Mouse (Mus musculus): ENCODE measurements around the gene Ppm1j. TPM values are rescaled to one million over a fixed set of nuclear protein-coding genes. Genes with fewer than 3 reads are reported as not detected.

Gene Ppm1j
- polyA plus RNA-seq, 1 experiment = 45.3 TPM

DNA sequence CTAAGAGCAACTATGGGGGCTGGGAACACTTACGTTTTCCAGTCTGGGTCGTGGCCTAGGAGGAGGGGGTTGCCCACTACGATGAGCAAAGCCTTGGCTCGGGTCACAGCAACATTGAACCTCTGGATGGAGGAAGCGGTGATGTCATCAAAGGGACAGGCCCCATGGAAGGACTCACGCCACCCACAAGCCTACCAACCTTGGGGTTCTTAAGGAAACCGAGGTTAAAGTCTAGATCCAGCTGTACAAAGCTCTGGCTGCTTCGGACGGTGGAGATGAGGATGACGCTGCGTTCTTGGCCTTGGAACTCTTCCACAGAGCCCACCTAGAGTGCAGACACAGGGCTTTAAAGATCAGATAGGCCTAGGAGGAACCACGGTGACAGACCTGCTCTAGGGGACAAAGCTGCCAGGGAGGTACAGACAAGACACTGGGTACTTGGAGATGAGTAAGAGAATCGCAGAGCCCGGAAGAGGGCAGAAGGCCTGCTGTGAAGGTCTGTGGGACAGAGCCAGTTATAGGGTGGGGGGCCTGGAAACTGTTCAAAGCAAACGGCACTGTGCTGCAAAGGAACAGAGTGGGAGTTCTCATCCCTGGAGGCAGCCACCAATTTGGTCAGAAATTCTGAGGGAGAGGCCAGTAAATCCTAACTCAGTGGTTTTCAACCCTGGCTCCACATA is 14.9 kb downstream of the Ppm1j start:
- no peaks in the 10 kb centered on the region for H3K27me3 ChIP-seq (ENCODE audit: control insufficient read depth, insufficient read depth, low read length)
- no peak for TF ChIP-seq POLR2A (IDR thresholded peaks at IDR 0.05; ENCODE audit: low read depth, low read length)
- TF ChIP-seq CTCF (IDR thresholded peaks at IDR 0.05; ENCODE audit: extremely low read depth, insufficient read length, insufficient replicate concordance, low read depth, low read length) = no peak
- WGBS = 42% methylated on average over 15 of the region's 15 CpGs
- peak overlapping the region; percentile 99 for H3K27ac ChIP-seq (ENCODE audit: insufficient read depth, low read depth, low read length)
- H3K36me3 ChIP-seq (ENCODE audit: control insufficient read depth, insufficient read depth, low read length) = peaks cover 62% of the 10 kb centered on the region
- peaks cover 50% of the 10 kb centered on the region for H3K4me1 ChIP-seq (ENCODE audit: control insufficient read depth, insufficient read depth, insufficient read length, low read length)
- H3K4me3 ChIP-seq (ENCODE audit: low read depth, low read length) = peak overlapping the region; percentile 40

GRCm38 (mm10) chr3:104796430-104797082 is 15.7 kb downstream of the Ppm1j start:
- no peak for TF ChIP-seq POLR2A (IDR thresholded peaks at IDR 0.05; ENCODE audit: low read depth, low read length)
- no peak for TF ChIP-seq CTCF (IDR thresholded peaks at IDR 0.05; ENCODE audit: extremely low read depth, insufficient read length, insufficient replicate concordance, low read depth, low read length)
- peaks cover 69% of the 10 kb centered on the region for H3K36me3 ChIP-seq (ENCODE audit: control insufficient read depth, insufficient read depth, low read length)
- H3K4me3 ChIP-seq (ENCODE audit: low read depth, low read length) = no peak overlapping the region
- peaks cover 47% of the 10 kb centered on the region for H3K4me1 ChIP-seq (ENCODE audit: control insufficient read depth, insufficient read depth, insufficient read length, low read length)
- 21% methylated on average over 15 of the region's 15 CpGs for WGBS
- H3K27ac ChIP-seq (ENCODE audit: insufficient read depth, low read depth, low read length) = peak overlapping the region; percentile 99
- H3K27me3 ChIP-seq (ENCODE audit: control insufficient read depth, insufficient read depth, low read length) = no peaks in the 10 kb centered on the region

DNA sequence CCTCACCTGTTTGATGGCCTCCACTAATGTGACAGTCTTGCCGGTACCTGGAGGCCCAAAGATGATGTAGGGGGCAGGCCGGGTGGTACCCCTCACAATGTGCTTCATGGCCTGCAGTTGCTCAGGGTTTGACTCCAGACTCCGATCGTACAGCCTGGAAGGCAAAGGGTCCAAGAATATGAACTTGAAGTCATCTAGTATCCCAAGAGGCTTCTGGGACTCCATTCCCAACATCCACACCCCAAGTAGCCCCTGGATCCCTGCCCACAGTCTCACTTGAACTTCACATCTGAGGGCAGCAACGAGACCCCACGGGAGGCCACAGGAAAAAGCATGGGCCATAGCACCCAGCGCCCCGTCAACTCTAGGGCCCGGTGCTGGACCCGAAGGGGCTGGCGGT is 19.8 kb downstream of the Ppm1j start:
- Histone ChIP-seq H3K36me3 (ENCODE audit: control insufficient read depth, insufficient read depth, low read length) (peaks cover 62% of the 10 kb centered on the region), H3K4me1 (ENCODE audit: control insufficient read depth, insufficient read depth, insufficient read length, low read length) (peaks cover 11% of the 10 kb centered on the region), H3K27me3 (ENCODE audit: control insufficient read depth, insufficient read depth, low read length) (no peaks in the 10 kb centered on the region), H3K4me3 (ENCODE audit: low read depth, low read length) (no peak overlapping the region), H3K27ac (ENCODE audit: insufficient read depth, low read depth, low read length) (no peak overlapping the region)
- no peak for TF ChIP-seq POLR2A (IDR thresholded peaks at IDR 0.05; ENCODE audit: low read depth, low read length)
- TF ChIP-seq CTCF (IDR thresholded peaks at IDR 0.05; ENCODE audit: extremely low read depth, insufficient read length, insufficient replicate concordance, low read depth, low read length) = no peak
- 94% methylated on average over 11 of the region's 11 CpGs for WGBS

DNA sequence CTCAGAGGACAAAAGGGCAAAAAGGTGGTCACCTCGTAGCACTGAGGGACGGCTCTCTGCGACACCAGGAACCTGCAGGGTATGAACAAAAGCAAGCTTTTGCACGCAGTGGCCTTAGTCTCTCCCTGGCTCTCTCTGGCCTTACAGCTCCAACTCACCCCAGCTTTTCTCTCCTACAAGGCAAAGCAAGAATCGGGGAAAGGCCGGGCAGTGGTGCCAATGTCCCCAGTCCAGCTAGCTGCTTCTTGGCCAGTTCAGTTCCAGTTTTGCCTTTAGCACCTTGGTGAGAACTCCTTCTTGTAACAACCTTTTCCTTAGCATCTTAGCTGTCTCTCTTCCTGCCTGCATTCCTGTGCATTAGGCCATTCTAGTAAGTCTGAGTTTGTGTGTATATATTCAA is 20.6 kb downstream of the Ppm1j start:
- TF ChIP-seq CTCF (IDR thresholded peaks at IDR 0.05; ENCODE audit: extremely low read depth, insufficient read length, insufficient replicate concordance, low read depth, low read length) (no peak), POLR2A (IDR thresholded peaks at IDR 0.05; ENCODE audit: low read depth, low read length) (no peak)
- Histone ChIP-seq H3K36me3 (ENCODE audit: control insufficient read depth, insufficient read depth, low read length) (peaks cover 59% of the 10 kb centered on the region), H3K27me3 (ENCODE audit: control insufficient read depth, insufficient read depth, low read length) (no peaks in the 10 kb centered on the region), H3K27ac (ENCODE audit: insufficient read depth, low read depth, low read length) (no peak overlapping the region), H3K4me1 (ENCODE audit: control insufficient read depth, insufficient read depth, insufficient read length, low read length) (peaks cover 7% of the 10 kb centered on the region), H3K4me3 (ENCODE audit: low read depth, low read length) (no peak overlapping the region)
- 96% methylated on average over 6 of the region's 6 CpGs for WGBS

- H3K27ac ChIP-seq (ENCODE audit: insufficient read depth, low read depth, low read length) = no peak overlapping the region
- peaks cover 42% of the 10 kb centered on the region for H3K36me3 ChIP-seq (ENCODE audit: control insufficient read depth, insufficient read depth, low read length)
- H3K4me3 ChIP-seq (ENCODE audit: low read depth, low read length) = no peak overlapping the region
- TF ChIP-seq CTCF (IDR thresholded peaks at IDR 0.05; ENCODE audit: extremely low read depth, insufficient read length, insufficient replicate concordance, low read depth, low read length) = no peak
- TF ChIP-seq POLR2A (IDR thresholded peaks at IDR 0.05; ENCODE audit: low read depth, low read length) = no peak
- 93% methylated on average over 10 of the region's 10 CpGs for WGBS
- no peaks in the 10 kb centered on the region for H3K27me3 ChIP-seq (ENCODE audit: control insufficient read depth, insufficient read depth, low read length)
- no peaks in the 10 kb centered on the region for H3K4me1 ChIP-seq (ENCODE audit: control insufficient read depth, insufficient read depth, insufficient read length, low read length)
Measured at GRCm38 (mm10) chr3:104804312-104804711, 23.5 kb downstream of the Ppm1j start.

DNA sequence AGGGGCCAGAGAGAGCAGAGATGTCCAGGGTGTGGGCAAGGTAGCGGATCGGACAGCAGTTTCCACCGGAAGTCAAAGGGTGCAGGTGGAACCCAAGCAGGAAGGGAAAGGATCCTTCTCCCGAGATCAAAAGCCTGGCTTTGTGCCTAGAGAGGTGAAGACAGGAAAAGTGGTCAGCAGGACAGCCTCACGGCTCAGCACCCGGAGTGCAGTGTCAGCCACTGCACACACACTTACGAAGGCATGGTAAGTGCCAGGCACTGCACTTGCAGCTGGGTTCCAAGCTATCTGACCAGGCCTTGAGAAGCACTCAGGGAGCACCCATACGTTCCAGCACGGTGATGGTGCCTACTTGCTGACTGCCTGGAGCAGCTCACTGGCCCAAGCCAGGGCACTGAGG is 24.7 kb downstream of the Ppm1j start:
- Histone ChIP-seq H3K4me3 (ENCODE audit: low read depth, low read length) (no peak overlapping the region), H3K27me3 (ENCODE audit: control insufficient read depth, insufficient read depth, low read length) (no peaks in the 10 kb centered on the region), H3K36me3 (ENCODE audit: control insufficient read depth, insufficient read depth, low read length) (peaks cover 30% of the 10 kb centered on the region), H3K4me1 (ENCODE audit: control insufficient read depth, insufficient read depth, insufficient read length, low read length) (no peaks in the 10 kb centered on the region), H3K27ac (ENCODE audit: insufficient read depth, low read depth, low read length) (no peak overlapping the region)
- TF ChIP-seq POLR2A (IDR thresholded peaks at IDR 0.05; ENCODE audit: low read depth, low read length) (no peak), CTCF (IDR thresholded peaks at IDR 0.05; ENCODE audit: extremely low read depth, insufficient read length, insufficient replicate concordance, low read depth, low read length) (no peak)
- 76% methylated on average over 9 of the region's 9 CpGs for WGBS

DNA sequence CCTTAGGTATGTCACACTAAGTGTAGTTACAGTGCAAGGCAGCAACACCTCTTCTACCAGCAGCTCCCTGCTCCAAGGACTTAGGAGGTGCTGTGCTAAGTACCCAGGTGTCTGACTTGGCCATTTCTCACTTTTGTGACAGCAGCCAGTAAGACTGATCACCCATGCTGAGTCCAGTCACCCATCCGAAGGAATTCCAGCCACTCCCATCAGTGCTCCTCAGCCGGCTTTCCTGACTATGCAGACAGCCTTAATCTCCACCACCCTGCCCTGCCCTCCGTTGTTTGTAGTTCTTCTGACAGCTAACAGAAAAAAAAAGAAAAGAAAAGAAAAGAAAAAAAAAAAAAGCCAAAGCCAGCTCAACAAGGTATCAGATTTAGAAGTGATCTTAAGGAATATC is 30.9 kb downstream of the Ppm1j start:
- Histone ChIP-seq H3K36me3 (ENCODE audit: control insufficient read depth, insufficient read depth, low read length) (peaks cover 4% of the 10 kb centered on the region; the same call in 1 of the 2 replicates), H3K27ac (ENCODE audit: insufficient read depth, low read depth, low read length) (no peak overlapping the region), H3K4me3 (ENCODE audit: low read depth, low read length) (no peak overlapping the region), H3K27me3 (ENCODE audit: control insufficient read depth, insufficient read depth, low read length) (no peaks in the 10 kb centered on the region), H3K4me1 (ENCODE audit: control insufficient read depth, insufficient read depth, insufficient read length, low read length) (peaks cover 5% of the 10 kb centered on the region; the same call in 1 of the 2 replicates)
- WGBS = 20% methylated on average over 3 of the region's 3 CpGs
- TF ChIP-seq CTCF (IDR thresholded peaks at IDR 0.05; ENCODE audit: extremely low read depth, insufficient read length, insufficient replicate concordance, low read depth, low read length) (no peak), POLR2A (IDR thresholded peaks at IDR 0.05; ENCODE audit: low read depth, low read length) (no peak)
